Mouse (Mus musculus) kidney, embryonic 16.5 days (tissue): Measurements from ENCODE around the gene Reep1. TPM values are rescaled to one million over a fixed set of nuclear protein-coding genes. Genes with fewer than 3 reads are reported as not detected.
"Not testable (repeated sequence)": the region's sequence is repeated elsewhere in the genome, so short reads cannot be mapped to it uniquely, and the experiment has no call there.

ENCODE experiments used
- ATAC-seq: fragments of 200-750 bp; cut with Nextera tagmentation; 2 replicates; pipeline ENCODE4 v1.8.0; 2017; ENCODE audit warnings: moderate TSS enrichment; ENCODE audit not compliant: low FRiP score, low TSS enrichment
- H3K27ac ChIP-seq: fragments of 300-500 bp; sonication (generic); 2 replicates; pipeline ENCODE4 v1.5.1; 2014; ENCODE audit warnings: low read length
- H3K27me3 ChIP-seq: fragments of 300-500 bp; sonication (generic); 2 replicates; pipeline ENCODE4 v1.6.1; 2014; ENCODE audit warnings: low read length, control low read depth, mixed read lengths; ENCODE audit not compliant: insufficient read depth
- H3K36me3 ChIP-seq: fragments of 300-500 bp; sonication (generic); 2 replicates; pipeline ENCODE4 v1.6.1; 2014; ENCODE audit warnings: low read length, control low read depth, mixed read lengths; ENCODE audit not compliant: insufficient read depth
- H3K4me1 ChIP-seq: fragments of 300-500 bp; sonication (generic); 2 replicates; pipeline ENCODE4 v1.6.1; 2014; ENCODE audit warnings: low read length, control low read depth, mixed read lengths; ENCODE audit not compliant: insufficient read depth
- H3K4me2 ChIP-seq: fragments of 300-500 bp; sonication (generic); replicated peaks from 2 replicates; pipeline ENCODE4 v1.6.1; 2014; ENCODE audit warnings: low read depth, low read length
- H3K4me3 ChIP-seq: fragments of 300-500 bp; sonication (generic); 2 replicates; pipeline ENCODE4 v1.5.1; 2014; ENCODE audit warnings: mild to moderate bottlenecking, low read length
- H3K9ac ChIP-seq: fragments of 300-500 bp; sonication (generic); replicated peaks from 2 replicates; pipeline ENCODE4 v1.6.1; 2014; ENCODE audit warnings: low read length
- H3K9me3 ChIP-seq: fragments of 300-500 bp; sonication (generic); 2 replicates; pipeline ENCODE4 v1.6.1; 2016; ENCODE audit warnings: low read length, control low read depth
- WGBS: fragments of 180-500 bp; shearing (Covaris S2); extraction: QIAGEN DNeasy Blood & Tissue Kit; methylation state at CpG from one replicate; pipeline ENCODE4 v1.1.7; 2014; 5-methylcytosine and 5-hydroxymethylcytosine counted together
- polyA plus RNA-seq: library from polyadenylated mRNA; unstranded; fragments of >200 nt; fragmentation: Nextera tagmentation; extraction: Ambion mirVana; gene quantifications from 2 replicates; pipeline ENCODE4 v1.2.1, GENCODE M21; 2015

Gene Reep1
- polyA plus RNA-seq, 1 experiment from 2014 or later, result 14.1 TPM

- 79% methylated on average over 6 of the region's 6 CpGs for WGBS
- peaks cover 24% of the 10 kb centered on the region; the same call in 1 of the 2 replicates for H3K36me3 ChIP-seq
- H3K4me1 ChIP-seq, H3K27ac ChIP-seq, ATAC-seq, H3K9me3 ChIP-seq, H3K27me3 ChIP-seq, H3K4me2 ChIP-seq, H3K4me3 ChIP-seq, H3K9ac ChIP-seq: not testable (repeated sequence)
Observed at GRCm38 (mm10) chr6:71846906-71847305, 139.5 kb downstream of the Reep1 start.

Other genes starting within 250 kb of the Reep1 start
- 8.5 and 14.5 TPM in 2 replicates for gene Rnf103, start 213.7 kb upstream of the Reep1 start, polyA plus RNA-seq
- 74.0 and 74.3 TPM in 2 replicates for gene Chmp3, start 163.8 kb upstream of the Reep1 start, polyA plus RNA-seq
- gene Kdm3a, start 74.6 kb upstream of the Reep1 start, polyA plus RNA-seq, result 47.0 and 47.6 TPM in 2 replicates
- gene Mrpl35, start 119.4 kb downstream of the Reep1 start, polyA plus RNA-seq, result 70.7 and 71.2 TPM in 2 replicates
- gene Immt, start 123.8 kb downstream of the Reep1 start, polyA plus RNA-seq, result 238 and 251 TPM in 2 replicates
- 107 and 109 TPM in 2 replicates for gene Ptcd3, start 201.2 kb downstream of the Reep1 start, polyA plus RNA-seq
- 35.6 and 38.3 TPM in 2 replicates for gene Polr1a, start 201.5 kb downstream of the Reep1 start, polyA plus RNA-seq